Mouse (Mus musculus): Measurements from ENCODE around the gene Gm10644. TPM values are rescaled to one million over a fixed set of nuclear protein-coding genes. Genes with fewer than 3 reads are reported as not detected.

Gene Gm10644
- total RNA-seq, 2 experiments from 2014 or later = not detected

DNA sequence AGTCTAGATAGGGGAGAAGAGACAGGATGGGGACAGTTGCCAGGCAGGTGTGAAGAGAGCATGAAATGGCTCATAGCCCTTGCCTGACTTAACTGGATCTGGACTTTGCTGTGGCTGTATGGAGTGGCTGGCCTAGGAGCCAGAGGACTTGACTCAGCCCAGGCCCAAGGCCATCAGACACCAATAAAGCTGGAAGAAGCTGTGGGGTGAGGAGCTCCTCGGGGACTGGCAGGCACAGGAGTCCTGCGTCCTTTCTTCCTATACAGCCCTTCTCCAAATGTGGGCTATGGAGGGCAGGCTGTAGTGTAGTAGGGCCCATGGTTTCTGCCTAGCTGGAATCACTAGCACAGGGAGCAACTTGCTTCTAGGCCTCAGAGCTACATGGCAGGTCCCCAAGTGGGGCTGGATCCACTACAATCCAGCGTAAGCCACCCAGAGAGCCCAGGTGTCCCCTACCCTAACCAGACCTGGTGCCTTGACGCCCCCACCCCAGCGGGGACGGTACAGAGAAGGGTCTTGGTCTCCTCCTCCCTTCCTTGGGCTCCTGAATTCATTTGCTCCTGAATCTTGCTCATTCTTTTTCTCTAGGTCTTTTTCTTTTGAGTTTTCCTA lies 13.8 kb downstream of the Gm10644 start:
- no peak for ATAC-seq (replicated peaks; ENCODE audit: low FRiP score, poor library complexity, severe bottlenecking)

DNA sequence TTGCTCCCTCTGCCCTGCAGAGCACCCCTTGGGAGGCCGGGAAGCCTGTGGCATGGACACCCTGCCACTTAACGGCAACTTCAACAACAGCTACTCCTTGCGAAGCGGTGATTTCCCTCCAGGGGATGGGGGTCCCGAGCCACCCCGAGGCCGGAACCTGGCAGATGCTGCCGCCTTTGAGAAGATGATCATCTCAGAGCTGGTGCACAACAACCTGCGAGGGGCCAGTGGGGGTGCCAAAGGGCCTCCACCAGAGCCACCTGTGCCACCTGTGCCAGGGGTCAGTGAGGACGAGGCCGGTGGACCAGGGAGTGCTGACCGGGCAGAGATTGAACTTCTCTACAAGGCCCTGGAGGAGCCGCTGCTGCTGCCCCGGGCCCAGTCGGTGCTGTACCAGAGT lies 16.7 kb downstream of the Gm10644 start:
- ATAC-seq (replicated peaks; ENCODE audit: low FRiP score, poor library complexity, severe bottlenecking) = 0 out of 2 replicates have a peak, but pooled peaks have one; percentile 9

DNA sequence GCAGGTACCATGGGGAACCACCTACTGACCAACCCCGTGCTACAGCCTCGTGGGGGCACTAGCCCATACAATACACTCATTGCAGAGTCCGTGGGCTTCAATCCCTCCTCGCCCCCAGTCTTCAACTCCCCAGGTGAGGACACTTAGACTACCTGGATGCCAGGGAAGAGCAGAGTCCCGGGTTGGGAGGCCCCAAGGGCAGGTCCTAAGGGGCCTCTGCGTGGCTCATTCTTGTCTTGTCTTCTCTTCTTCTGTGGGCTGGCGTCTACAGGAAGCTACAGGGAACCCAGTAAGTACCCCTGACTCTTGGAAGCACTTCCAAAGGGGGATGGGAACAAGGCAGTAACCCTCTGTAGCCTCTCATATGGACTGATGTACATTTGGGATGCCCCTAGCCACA lies 17.4 kb downstream of the Gm10644 start:
- no peak for ATAC-seq (replicated peaks; ENCODE audit: low FRiP score, poor library complexity, severe bottlenecking)

DNA sequence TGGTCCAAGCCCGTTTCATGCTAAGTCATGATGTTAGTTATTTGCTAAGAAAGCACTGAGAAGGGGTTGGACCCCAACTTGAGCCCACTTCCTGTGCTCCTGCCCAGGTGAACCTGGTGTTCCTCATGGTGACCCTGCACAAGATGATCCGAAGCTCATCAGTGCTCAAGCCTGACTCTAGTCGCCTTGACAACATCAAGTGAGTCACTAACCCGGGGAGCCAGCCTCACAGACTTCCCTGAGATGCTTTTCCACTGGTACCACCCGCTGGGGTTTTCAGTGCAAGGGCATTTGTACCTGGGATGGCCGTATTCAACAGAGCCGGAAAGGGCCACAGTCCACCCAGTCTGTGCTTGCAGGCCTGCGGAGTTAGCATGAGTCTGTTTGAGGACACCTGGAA lies 19.6 kb downstream of the Gm10644 start:
- no peak for ATAC-seq (replicated peaks; ENCODE audit: low FRiP score, poor library complexity, severe bottlenecking)

DNA sequence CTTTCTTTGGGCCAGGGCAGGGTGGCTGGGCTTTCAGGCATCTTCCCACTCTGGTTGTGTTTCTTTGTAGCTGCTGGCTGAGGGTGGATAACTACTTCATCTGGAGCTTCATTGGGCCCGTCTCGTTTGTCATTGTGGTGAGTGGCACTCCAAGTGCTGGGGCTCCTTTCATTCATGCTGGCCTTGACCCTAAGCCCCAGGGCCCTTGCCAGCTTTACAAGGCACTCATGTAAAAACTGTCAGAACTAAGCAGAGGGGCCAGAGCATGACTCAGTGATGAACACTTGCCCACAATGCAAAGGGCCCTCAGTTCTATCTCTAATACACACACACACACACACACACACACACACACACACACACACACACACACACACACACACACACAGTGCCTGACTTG lies 20.0 kb downstream of the Gm10644 start:
- ATAC-seq (replicated peaks; ENCODE audit: low FRiP score, poor library complexity, severe bottlenecking) = no peak

DNA sequence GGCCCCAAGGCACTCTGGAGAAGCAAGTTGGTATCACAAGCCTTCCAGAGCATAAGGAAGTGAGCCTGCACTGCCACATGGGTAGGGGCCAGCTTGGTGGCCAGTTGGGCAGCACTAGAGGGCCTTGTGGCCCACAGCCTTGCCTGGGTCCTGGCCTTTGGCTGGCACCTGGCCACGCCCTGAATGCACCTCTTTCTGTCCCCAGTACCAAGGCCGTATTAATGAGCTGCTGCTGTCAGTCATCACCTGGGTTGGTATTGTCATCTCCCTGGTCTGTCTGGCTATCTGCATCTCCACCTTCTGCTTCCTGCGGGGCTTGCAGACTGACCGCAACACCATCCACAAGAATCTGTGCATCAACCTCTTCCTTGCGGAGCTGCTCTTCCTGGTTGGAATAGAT lies 20.8 kb downstream of the Gm10644 start:
- ATAC-seq (replicated peaks; ENCODE audit: low FRiP score, poor library complexity, severe bottlenecking) = no peak

DNA sequence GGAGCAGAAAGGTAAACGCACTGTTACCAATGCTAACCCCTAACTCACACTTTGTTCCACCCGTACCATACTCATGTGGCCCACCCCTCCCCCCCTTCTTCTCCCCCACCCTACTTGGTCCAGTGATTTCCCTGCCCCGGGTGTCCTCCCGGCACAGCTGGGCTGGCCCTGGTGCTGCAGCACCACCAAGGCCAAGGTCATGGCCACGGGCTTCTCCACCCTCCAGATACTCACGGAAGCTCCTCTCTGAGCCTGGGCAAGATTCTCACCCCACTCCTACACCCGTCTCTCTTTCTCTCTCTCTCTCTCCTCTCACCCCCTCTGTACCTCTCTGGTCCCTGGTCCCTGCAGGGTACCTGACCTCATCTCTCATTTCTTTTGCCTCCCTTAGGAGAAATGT lies 28.7 kb downstream of the Gm10644 start:
- ATAC-seq (replicated peaks; ENCODE audit: low FRiP score, poor library complexity, severe bottlenecking) = no peak

DNA sequence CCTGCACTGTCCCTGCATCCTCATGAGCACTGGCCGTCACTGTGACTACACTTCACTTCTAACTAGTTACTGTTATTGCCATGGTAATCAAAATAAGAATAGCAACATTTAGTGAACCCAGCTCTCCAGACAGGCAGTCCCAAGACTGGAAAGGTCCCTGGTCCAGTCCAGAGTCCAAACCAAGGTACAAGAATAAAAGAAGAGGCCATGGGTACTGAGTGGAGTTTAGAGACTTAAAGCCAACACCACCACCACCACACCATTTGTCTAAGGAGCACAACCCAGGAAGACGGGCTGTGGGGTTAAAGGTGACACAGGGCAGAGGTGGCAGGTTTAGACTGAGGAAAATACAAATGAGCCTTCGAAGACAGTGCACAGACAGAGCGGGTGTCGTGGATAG lies 30.4 kb downstream of the Gm10644 start:
- ATAC-seq (replicated peaks; ENCODE audit: low FRiP score, poor library complexity, severe bottlenecking) = no peak

DNA sequence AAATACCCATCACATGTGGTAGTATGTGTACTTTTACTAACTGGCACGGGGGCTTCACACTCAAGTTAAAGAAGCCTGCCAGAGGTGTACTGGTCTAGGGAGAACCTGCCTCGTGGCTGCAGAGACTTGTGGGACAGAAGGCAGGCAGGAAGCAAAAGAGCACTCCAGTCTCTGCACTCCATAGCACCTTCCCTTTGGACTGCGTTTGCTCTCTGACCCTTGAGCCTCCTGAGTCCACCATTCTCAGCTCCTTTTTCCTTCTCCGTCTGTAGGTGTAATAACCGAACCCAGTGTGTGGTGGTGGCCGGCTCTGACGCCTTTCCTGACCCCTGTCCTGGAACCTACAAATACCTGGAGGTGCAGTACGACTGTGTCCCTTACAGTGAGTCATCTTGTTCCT lies 32.3 kb downstream of the Gm10644 start:
- ATAC-seq (replicated peaks; ENCODE audit: low FRiP score, poor library complexity, severe bottlenecking) = no peak

DNA sequence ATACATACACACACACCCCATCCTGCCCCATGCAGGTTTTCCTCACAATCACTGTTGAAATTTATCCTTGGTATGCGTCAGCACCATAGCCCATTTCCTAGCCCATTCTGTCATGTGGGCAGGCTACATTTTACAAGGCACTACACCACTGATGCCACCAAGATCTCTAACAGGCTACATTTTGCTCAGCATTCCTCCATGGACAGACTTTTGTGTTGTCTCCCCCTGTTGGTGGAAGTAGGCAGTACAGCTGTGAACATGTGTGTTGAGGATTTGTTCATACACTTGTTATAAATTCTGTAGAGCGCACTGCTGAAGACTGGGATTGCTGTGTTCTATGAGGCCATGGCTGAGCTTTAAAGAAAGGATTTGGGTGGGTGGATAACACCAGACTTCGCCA lies 33.4 kb downstream of the Gm10644 start:
- ATAC-seq (replicated peaks; ENCODE audit: low FRiP score, poor library complexity, severe bottlenecking) = peak; percentile 56

DNA sequence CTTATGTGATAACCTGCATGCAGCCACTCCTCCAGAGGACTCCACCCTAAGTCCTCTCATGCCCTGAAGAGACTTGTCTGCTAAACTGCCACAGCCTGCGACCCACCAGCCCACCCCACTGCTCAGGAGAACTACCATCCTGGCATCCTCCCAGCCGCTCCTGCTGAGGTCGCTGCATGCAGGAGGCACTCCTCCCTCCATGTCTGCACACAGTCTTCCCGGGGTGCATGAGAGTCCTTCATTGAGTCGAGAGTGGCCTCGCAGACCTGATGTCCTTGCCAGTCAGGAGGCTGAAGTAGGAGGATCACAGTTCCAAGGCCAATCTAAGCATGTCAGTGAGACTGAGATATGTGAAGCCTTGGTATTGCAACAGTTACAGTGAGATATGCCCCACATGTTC lies 37.4 kb downstream of the Gm10644 start:
- no peak for ATAC-seq (replicated peaks; ENCODE audit: low FRiP score, poor library complexity, severe bottlenecking)

DNA sequence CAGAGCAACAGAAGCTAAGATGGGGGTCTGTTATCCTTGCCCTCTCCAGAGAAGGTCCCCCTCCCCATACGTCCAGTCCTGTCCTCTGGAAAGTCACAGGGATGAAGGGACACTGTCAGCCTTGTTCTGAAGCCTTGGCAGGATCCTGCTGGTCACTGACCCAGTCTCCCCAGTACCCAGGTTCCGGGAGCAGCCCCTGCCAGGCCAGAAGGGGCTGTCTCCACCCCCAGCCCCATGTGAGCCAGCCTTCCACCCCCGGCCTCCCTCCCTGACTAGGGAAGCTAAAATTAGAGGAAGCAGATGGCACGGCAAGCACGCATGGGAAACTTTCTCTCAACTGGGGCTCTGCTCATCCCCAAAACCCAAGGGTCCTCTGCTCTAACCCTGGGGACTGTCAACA lies 39.0 kb downstream of the Gm10644 start:
- ATAC-seq (replicated peaks; ENCODE audit: low FRiP score, poor library complexity, severe bottlenecking) = no peak

DNA sequence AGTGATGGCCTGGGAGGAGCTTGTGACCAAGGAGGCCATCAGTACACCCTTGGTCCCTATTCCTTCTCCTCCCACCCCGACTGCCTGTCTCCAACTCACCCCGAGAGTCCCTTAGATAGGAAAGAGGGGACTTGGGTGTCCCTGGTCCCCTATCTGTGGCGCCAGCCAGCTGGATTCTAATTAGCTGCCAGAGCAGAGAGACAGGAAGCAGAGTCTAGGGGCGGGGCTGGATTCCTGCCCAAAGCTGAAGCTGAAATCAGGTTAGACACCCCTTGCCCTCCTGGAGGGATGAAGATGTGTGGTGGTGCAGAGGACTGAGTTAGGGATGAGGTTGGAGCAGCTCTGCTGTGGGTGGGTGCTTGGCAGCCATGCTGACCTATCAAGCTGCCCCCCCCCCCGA lies 40.1 kb downstream of the Gm10644 start:
- ATAC-seq (replicated peaks; ENCODE audit: low FRiP score, poor library complexity, severe bottlenecking) = no peak

DNA sequence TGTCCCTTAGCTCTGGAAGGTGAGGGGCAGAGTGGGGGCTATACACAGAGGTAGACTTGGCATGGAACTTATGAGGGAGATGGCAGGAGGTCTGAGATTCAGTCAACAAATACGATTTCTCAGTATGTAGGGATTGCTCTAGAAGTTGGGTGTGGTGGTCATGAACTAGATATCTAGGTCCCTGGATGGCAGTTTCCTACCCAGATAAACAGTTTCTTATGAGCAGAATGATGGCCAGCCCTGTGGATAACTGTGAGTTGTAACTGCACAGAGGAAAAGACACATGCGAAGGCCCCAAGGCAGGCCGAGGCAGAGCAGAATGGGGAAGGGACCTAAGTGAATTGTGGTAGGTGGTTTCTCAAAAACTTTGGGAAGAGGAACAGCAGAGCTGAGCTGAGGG lies 40.8 kb downstream of the Gm10644 start:
- no peak for ATAC-seq (replicated peaks; ENCODE audit: low FRiP score, poor library complexity, severe bottlenecking)

DNA sequence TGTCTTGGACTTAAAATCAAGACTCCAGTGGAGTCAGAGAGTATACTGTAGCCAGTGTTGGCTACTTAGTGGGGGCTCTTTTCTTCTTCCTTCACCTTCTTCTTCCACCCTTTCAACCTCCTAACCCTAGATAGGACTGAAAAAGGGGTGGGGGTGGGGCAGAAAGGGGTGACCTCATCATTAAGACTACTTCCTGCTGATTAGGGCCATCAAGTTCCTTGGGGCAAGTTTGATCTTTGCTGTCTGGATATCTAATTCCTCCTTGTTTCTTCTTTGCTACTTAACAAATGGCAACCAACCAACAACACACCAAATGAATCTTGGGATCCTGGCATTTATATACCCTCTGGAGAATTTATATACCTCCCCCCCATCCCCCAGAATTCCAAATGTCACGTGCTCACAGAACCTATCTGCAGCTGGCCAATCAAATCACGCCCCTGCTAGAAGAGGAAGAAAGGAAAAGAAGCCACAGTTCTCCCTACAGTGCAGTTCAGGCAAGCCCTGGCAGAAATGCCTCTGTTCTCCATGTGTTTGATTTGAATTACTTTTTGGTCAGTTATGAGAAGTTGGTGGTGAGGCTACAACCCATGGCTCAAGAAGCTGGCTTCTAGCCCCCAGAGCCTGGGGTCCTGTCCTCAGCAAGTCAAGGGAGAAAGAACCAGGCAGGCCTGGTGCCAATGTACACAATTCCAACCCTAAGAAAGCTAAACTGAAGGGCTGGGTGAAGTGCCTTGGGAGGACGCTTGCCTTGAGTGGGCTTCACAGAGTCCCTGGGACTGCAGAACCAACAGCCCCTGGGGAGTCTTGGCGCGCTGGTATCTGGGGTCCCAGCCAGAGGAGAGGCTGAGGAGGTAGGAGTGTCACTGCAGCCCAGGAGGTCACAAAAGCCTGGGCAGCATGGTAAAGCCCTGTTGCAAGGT lies 42.9 kb downstream of the Gm10644 start:
- ATAC-seq (replicated peaks; ENCODE audit: low FRiP score, poor library complexity, severe bottlenecking) = no peak

DNA sequence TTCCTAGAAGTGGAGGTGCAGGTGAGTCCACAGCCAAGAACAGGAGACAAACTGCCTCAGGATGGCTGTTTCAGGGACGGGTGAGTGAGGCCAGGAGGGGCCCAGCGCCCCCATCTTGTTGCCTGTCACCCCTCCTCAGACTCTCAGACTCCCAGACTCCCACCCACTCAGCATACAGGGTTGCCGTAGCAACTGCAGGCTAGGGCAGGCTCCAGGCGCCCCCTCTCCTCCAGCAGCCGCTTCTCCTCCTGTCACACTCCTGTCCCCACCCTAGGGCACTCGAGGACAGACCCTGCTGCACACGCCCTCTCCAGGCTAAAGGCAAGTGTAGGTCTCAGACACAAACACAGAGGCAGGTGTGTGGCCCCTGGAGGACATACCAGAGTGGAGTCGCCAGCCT lies 45.7 kb downstream of the Gm10644 start:
- ATAC-seq (replicated peaks; ENCODE audit: low FRiP score, poor library complexity, severe bottlenecking) = no peak

DNA sequence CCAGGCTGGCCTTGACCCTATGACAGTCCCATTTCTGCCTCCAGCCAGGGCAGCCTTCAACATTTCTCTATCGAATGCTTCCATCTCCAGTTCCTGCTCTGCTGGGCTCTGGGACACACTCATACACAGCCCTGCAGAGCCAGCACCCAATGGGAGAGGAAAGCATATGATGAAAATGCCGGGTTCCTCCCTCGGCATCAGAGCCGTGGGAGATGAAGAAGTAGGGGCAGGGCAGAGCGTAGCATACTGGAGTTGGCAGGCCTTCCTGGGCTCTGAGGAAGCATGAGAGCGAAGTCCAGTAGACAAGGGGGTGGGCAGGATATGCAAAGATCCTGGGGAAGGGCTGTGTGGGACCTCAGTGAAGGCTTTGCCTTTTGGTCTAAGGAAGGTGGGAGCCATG lies 46.4 kb downstream of the Gm10644 start:
- ATAC-seq (replicated peaks; ENCODE audit: low FRiP score, poor library complexity, severe bottlenecking) = no peak

DNA sequence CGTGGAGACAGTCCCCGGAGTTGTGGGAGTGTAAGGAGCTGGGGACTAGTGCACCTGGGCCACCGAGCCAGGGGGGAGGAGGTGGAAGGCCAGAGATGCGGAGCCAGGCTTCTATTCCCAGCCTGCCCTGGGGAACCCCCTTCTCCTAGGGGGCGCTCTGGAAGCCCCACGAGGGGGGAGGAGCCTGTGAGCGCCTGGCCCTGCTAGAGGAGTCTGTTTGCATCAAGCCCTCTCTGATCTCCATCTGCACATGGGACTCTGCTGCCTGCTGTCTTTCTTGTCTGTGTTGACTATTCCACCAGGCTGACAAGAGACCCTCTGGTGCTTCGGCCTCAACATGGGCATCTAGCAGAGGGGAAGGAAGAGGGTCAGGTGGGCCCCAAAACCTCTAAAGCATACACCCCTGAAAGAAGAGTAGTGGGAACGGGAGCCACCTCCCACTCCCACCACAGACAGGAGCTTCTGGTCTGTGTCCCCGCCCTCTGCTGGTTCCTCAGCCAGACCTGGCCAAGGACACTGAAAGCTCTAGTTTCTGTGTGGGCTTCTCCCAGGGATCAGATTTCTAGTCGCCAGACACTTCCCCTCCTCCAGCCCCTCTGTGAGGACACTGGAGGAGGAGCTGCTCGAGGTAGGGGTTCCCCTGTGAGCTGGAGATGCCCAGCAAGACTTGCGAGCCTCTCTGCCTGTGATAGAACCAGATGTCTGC lies 51.9 kb downstream of the Gm10644 start:
- ATAC-seq (replicated peaks; ENCODE audit: low FRiP score, poor library complexity, severe bottlenecking) = no peak

DNA sequence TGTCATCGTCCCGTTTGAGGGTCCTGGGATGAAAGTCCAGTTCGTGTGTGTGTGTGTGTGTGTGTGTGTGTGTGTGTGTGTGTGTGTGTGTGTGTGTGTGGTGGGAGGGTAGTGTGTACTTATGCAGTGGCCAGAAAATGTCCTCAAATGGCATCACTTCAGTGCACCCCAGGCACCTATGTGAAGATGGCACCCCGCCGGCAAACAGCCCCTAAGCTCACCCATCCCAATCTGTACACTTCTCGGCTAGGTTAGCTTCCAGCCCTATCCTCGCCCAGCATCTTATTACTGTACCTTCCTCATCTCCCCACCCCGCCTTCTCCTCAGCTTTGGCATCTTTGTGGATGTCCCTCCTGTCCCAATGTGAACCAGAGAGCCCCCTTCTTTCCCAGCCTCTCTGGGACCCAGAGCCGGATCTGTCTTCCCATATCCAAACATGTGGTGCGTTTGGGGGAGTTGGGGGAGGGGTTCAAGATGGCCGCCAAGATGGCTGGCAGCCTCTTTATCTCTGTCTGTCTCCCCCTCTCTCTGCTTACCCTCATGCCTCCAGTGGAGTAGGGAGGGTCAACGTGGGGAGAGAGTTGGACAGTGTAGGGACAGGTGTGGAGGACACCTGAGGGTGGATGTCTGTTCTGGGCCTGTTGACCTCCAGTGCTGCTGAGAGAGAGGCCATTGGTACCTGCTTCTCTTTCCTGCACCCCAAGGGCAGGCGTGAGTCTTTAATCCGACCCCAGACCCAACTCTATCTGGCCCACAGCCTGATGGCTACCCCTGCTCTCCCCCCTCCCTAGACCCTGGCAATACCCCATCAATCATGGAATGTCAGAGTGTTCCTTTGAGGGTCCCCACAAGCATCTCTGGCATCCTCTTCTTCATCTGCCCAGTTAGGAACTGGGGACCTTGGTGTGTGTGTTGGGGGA lies 53.2 kb downstream of the Gm10644 start:
- no peak for ATAC-seq (replicated peaks; ENCODE audit: low FRiP score, poor library complexity, severe bottlenecking)

DNA sequence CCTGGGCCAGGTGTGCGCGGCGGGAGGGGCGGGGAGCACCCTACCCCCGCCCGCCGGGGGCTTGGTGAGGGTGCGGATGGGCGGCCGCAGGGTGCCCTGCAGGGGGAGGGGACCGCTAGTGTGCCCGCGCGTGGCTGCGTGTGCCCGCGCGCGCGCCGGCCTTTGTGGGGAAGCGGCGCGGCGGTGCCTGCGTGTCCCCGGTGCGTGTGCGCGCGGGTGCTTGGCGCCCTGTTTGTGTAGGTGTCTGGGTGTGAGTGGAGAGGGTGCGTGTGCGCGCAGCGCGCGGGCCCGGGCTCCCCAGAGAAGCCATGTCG lies 54.1 kb downstream of the Gm10644 start:
- ATAC-seq (replicated peaks; ENCODE audit: low FRiP score, poor library complexity, severe bottlenecking) = no peak
